8 mouse cellular contexts compared by ENCODE assay signal in genomic region chr11:98586892-98587563, GRCm38 (mm10). TPM values are rescaled to one million over a fixed set of nuclear protein-coding genes. Genes with fewer than 3 reads are reported as not detected.
DNase-seq lines count a peak whose midpoint lies in the region; ATAC-seq and TF ChIP-seq lines count a peak whose summit lies in the region.

Ormdl3 (minus strand) TSS chr11:98587368.

- peak within 1 kb of the TSS; percentile 94 for H3K9ac ChIP-seq in ES-E14 (ENCODE audit: insufficient read depth, low read depth, low read length, poor library complexity, severe bottlenecking)
- H3K9ac ChIP-seq in forebrain, embryonic 16.5 days (replicated peaks; ENCODE audit: low read depth, low read length): peak within 1 kb of the TSS; percentile 81
- peak within 1 kb of the TSS; percentile 82 for H3K9ac ChIP-seq in lung, embryonic 14.5 days

- in situ Hi-C loops in ES-E14 (cut with MboI; ENCODE audit: low sequenced_read_pairs in 2 of 2, unreplicated experiment in 2 of 2): no loop called here

- H3K27ac ChIP-seq in ES-E14 (ENCODE audit: insufficient read depth, low read depth, low read length, poor library complexity, severe bottlenecking): no peak within 1 kb of the TSS; the same call in 1 of the 2 replicates
- peak within 1 kb of the TSS; percentile 73 for H3K27ac ChIP-seq in forebrain, embryonic 16.5 days (ENCODE audit: low read length)
- peak within 1 kb of the TSS; percentile 92 for H3K27ac ChIP-seq in layer of hippocampus, adult 2 months
- peak within 1 kb of the TSS; percentile 89 for H3K27ac ChIP-seq in lung, embryonic 14.5 days (ENCODE audit: low read depth)
- H3K27ac ChIP-seq in olfactory bulb, adult 2 months (ENCODE audit: insufficient read depth, low read depth, low read length): peak within 1 kb of the TSS; percentile 57
- peak within 1 kb of the TSS; percentile 21; the same call in 1 of the 2 replicates for H3K27ac ChIP-seq in thymus, adult 2 months (ENCODE audit: control insufficient read depth, insufficient read depth, low read length)

- peak; percentile 86 for TF ChIP-seq POLR2A in olfactory bulb, adult 2 months (IDR thresholded peaks at IDR 0.05; ENCODE audit: insufficient read depth, low read depth, low read length)
- peak; percentile 76 for TF ChIP-seq POLR2A in thymus, adult 2 months (IDR thresholded peaks at IDR 0.05; ENCODE audit: control insufficient read depth, extremely low read depth, insufficient read depth, low read length, poor library complexity)

- H3K4me1 ChIP-seq in ES-E14 (ENCODE audit: control insufficient read depth in 2 of 2, insufficient read depth in 2 of 2, low read length in 2 of 2, poor library complexity in 1 of 2): peaks cover 0 to 18% of the 10 kb centered on the region in 2 experiments; a peak in 3 of 4 replicates
- peaks cover 24% of the 10 kb centered on the region for H3K4me1 ChIP-seq in forebrain, embryonic 16.5 days (replicated peaks; ENCODE audit: control insufficient read depth, insufficient read depth, low read length)
- peaks cover 9% of the 10 kb centered on the region for H3K4me1 ChIP-seq in lung, embryonic 14.5 days (ENCODE audit: insufficient read depth)
- peaks cover 22% of the 10 kb centered on the region for H3K4me1 ChIP-seq in olfactory bulb, adult 2 months (ENCODE audit: control insufficient read depth, insufficient read depth, low read length)
- peaks cover 19% of the 10 kb centered on the region for H3K4me1 ChIP-seq in thymus, adult 2 months (replicated peaks; ENCODE audit: control insufficient read depth, insufficient read depth, low read length)

- peak; percentile 97 for ATAC-seq in forebrain, embryonic 16.5 days
- ATAC-seq in lung, embryonic 14.5 days (ENCODE audit: insufficient read depth): peak; percentile 92

- 1% methylated on average over 49 of the region's 49 CpGs for WGBS in forebrain, embryonic 16.5 days
- under 1% methylated on average over 49 of the region's 49 CpGs for WGBS in lung, embryonic 14.5 days
- WGBS in olfactory bulb, adult 2 months: under 1% methylated on average over 49 of the region's 49 CpGs
- WGBS in thymus, adult 2 months: 1% methylated on average over 49 of the region's 49 CpGs

- intact Hi-C loops in heart, postnatal 36 days (cut with DNase I): loop anchor here (2.0 to 5.0 kb wide), 2 partner anchors 36 to 130 kb away; partner anchors contain the start of gene Zpbp2

- peak within 1 kb of the TSS; percentile 97 for H3K4me3 ChIP-seq in ES-E14 (ENCODE audit: insufficient read depth in 1 of 2, low read depth in 1 of 2, low read length in 2 of 2, poor library complexity in 1 of 2, severe bottlenecking in 1 of 2)
- peak within 1 kb of the TSS; percentile 87 for H3K4me3 ChIP-seq in forebrain, embryonic 16.5 days (replicated peaks; ENCODE audit: low read length)
- peak within 1 kb of the TSS; percentile 93 for H3K4me3 ChIP-seq in layer of hippocampus, adult 2 months
- H3K4me3 ChIP-seq in lung, embryonic 14.5 days (ENCODE audit: low read depth, low read length): peak within 1 kb of the TSS; percentile 91
- H3K4me3 ChIP-seq in olfactory bulb, adult 2 months (ENCODE audit: insufficient read depth, low read depth, low read length): peak within 1 kb of the TSS; percentile 91
- peak within 1 kb of the TSS; percentile 86 for H3K4me3 ChIP-seq in thymus, adult 2 months (ENCODE audit: control insufficient read depth, insufficient read depth, low read length)

- H3K9me3 ChIP-seq in ES-E14 (ENCODE audit: control insufficient read depth, insufficient read depth, low read depth, low read length): no peaks in the 10 kb centered on the region
- H3K9me3 ChIP-seq in forebrain, embryonic 16.5 days (ENCODE audit: control insufficient read depth, low read length): no peaks in the 10 kb centered on the region
- no peaks in the 10 kb centered on the region for H3K9me3 ChIP-seq in lung, embryonic 14.5 days (ENCODE audit: low read depth, low read length)

- H3K36me3 ChIP-seq in ES-E14 (ENCODE audit: control insufficient read depth, insufficient read depth, low read length, poor library complexity, severe bottlenecking): peaks cover 15% of the 10 kb centered on the region
- peaks cover 6% of the 10 kb centered on the region for H3K36me3 ChIP-seq in forebrain, embryonic 16.5 days (ENCODE audit: control insufficient read depth, insufficient read depth)
- peaks cover 20% of the 10 kb centered on the region for H3K36me3 ChIP-seq in lung, embryonic 14.5 days (ENCODE audit: insufficient read depth)
- H3K36me3 ChIP-seq in thymus, adult 2 months (ENCODE audit: control insufficient read depth, insufficient read depth, low read length): peaks cover 11% of the 10 kb centered on the region

- TF ChIP-seq CTCF in layer of hippocampus, adult 2 months (conservative IDR thresholded peaks at IDR 0.05): no peak
- no peak for TF ChIP-seq CTCF in lung, embryonic 14.5 days (IDR thresholded peaks at IDR 0.05; ENCODE audit: low read depth)
- no peak for TF ChIP-seq CTCF in olfactory bulb, adult 2 months (IDR thresholded peaks at IDR 0.05; ENCODE audit: insufficient read depth, low read depth, low read length)
- TF ChIP-seq CTCF in thymus, adult 2 months (IDR thresholded peaks at IDR 0.05; ENCODE audit: borderline replicate concordance, control insufficient read depth, extremely low read depth, insufficient read depth, low read length, poor library complexity): peak; percentile 5; the same call in 1 of the 2 replicates

- DNase-seq in ES-E14 (ENCODE audit: low read depth, low spot score): peak; percentile 99
- peak; percentile 95 for DNase-seq in cerebellum, adult 11-12 months
- peak; percentile 97 for DNase-seq in heart, postnatal 36 days
- peak; percentile 98 to 99 for DNase-seq in layer of hippocampus, adult 2 months (ENCODE audit: low spot score in 2 of 2)
- peak; percentile 100 for DNase-seq in lung, embryonic 14.5 days
- peak; percentile 98 for DNase-seq in thymus, adult 2 months

- H3K27me3 ChIP-seq in forebrain, embryonic 16.5 days (replicated peaks; ENCODE audit: control insufficient read depth, insufficient read depth, low read length): no peaks in the 10 kb centered on the region
- H3K27me3 ChIP-seq in lung, embryonic 14.5 days (ENCODE audit: insufficient read depth, low read length): no peaks in the 10 kb centered on the region; the same call in 1 of the 2 replicates
- no peaks in the 10 kb centered on the region for H3K27me3 ChIP-seq in thymus, adult 2 months (ENCODE audit: control insufficient read depth, insufficient read depth, low read length)

- H3K4me2 ChIP-seq in forebrain, embryonic 16.5 days (ENCODE audit: low read length): peak within 1 kb of the TSS; percentile 93
- H3K4me2 ChIP-seq in lung, embryonic 14.5 days: peak within 1 kb of the TSS; percentile 86

TF ChIP-seq in ES-E14, 5 proteins besides CTCF, POLR2A, EP300 and RAD21:
- no peak for TF ChIP-seq ZNF384 (IDR thresholded peaks at IDR 0.05; ENCODE audit: low read depth, low read length)
- TF ChIP-seq HCFC1 (IDR thresholded peaks at IDR 0.05; ENCODE audit: borderline replicate concordance, insufficient read depth, low read length): peak; percentile 100

RNA-seq across cellular contexts. Expression of gene Ormdl3, which starts in this region (rescaled TPM):
- 45.4 and 55.3 TPM in 2 replicates for total RNA-seq in ES-E14 (2012; rRNA removed)
- polyA plus RNA-seq in forebrain, embryonic 16.5 days (2015; fragmentation: Nextera tagmentation; extraction: Ambion mirVana): 122 and 127 TPM in 2 replicates
- 10 to 100 TPM; 39.3 to 40.4 TPM for total RNA-seq in heart, postnatal 36 days (2021)
- total RNA-seq in layer of hippocampus, adult 2 months (2021): 10 to 100 TPM; 51.1 to 55.8 TPM
- polyA plus RNA-seq in lung, embryonic 14.5 days (2014; fragmentation: Nextera tagmentation; extraction: Ambion mirVana): 6.6 and 6.9 TPM in 2 replicates
- polyA plus RNA-seq in olfactory bulb, adult 2 months (2012; ENCODE audit: insufficient read depth, insufficient read length, low replicate concordance, missing spikeins): not detected in 2 replicates
- 66.8 and 74.6 TPM in 2 replicates for polyA plus RNA-seq in thymus, adult 2 months (2012; rRNA removed)
